Mouse (Mus musculus) layer of hippocampus, adult 18-20 months (tissue): ENCODE results near the gene Ankrd28. TPM values are rescaled to one million over a fixed set of nuclear protein-coding genes. Genes with fewer than 3 reads are reported as not detected.
A peak's percentile ranks its signal among the peaks of the same experiment; 100 is the strongest.
"Not testable (repeated sequence)": the region's sequence is repeated elsewhere in the genome, so short reads cannot be mapped to it uniquely, and the experiment has no call there.

Experiments used
- DNase-seq, 2 experiments: peaks; one replicate each; pipeline ENCODE4 v3.0.0; 2022; ENCODE audit warnings: low spot score in 2 of 2
- long read RNA-seq: library from polyadenylated mRNA; stranded (forward); transcript quantifications from one replicate; pipeline ENCODE4 v2.0.0, GENCODE M21; 2021
- total RNA-seq, 2 experiments: library from RNA; stranded (reverse); gene quantifications; 2 replicates each; pipeline ENCODE4 v1.2.3; 2021

The Ankrd28 gene
- 10 to 100 TPM; 45.4 to 52.1 TPM for total RNA-seq
- long read RNA-seq, full-length matches to known transcripts, result 10 of 30 reads
- long read RNA-seq, partial matches to known transcripts, result 8 of 30 reads
- long read RNA-seq, other reads (novel, unspliced or antisense), result 12 of 30 reads

DNA sequence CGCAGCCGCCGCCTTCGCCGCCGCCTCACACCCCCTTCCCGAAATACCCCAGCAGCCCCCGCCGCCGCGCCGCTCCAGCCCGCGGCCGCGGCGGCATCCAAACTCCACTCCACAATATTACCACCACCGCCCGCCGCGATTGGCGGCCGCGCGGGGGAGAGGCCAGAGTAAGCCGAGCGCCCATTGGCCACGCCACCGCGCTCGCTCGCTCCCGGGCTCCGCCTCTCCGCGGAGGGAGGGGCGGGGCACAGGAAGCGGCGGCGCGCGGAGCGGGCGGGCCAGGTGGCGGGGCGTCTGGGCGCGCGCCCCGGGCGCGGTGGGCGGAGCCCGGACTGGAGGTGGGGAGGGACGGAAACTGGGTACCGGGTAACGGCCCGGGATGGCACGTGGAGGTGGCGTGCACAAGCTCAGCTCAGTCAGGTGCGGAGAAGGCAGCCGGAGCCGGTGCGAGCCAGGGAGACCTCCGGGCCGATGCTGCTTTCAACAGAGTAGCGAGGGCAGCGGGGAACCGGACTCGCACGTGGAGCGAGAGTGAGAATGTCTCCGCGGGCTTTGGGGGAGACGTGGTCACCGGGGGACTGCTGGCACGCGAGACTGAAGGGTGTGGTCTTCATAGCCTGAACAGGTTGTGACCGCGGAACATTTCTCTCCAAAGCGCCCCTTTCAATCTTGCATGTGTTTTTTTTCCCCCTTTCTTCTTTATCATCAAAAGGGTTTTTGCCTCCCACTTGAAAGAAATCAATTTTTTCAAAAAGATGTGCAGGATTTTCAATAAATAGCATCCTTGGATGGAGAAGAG, at the start of gene Ankrd28:
Gene Ankrd28, minus strand, starts transcription at position 81 of the 799 bp plus-strand sequence.
- DNase-seq, result peak; percentile 90 to 94

DNA sequence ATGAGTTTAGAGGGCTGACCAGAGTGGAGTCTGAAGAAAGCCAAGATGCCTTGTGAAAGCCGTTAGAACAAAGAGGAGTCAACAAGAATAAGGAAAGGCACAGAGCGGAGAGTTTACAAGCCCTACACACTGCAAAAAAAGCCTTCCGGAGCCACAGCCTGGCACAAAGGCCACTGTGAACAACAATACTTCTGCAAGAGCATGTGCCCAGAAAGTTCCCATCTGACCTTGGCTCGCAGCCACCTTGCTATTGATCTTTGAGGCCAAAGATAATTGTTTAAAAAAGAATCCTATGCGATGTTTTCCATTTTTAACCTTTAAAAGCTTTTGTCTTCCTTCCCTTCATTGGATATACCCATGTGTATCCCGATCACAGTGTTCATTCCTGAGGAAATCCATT, 49.0 kb upstream of the Ankrd28 start:
- DNase-seq, result no peak

DNA sequence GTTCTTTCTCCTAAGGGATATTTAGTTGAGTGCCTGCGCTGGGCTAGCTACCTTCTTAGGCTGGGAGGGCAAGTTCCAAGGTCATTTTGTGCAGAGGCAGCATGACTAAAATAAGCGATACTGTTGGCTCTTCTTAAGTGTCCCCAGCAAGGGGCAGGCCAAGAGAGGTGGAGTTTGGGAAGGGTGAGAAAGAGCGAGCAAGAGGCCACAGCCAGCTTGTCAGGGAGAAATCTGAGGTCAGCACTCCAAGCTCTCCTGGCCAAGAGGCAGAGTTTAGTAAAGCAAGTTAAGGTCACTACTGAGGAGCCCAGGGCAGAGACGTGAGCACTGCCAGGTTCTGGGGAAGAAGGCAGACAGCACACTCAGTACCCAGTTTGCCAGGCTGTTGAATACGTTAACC, 41.7 kb upstream of the Ankrd28 start:
- no peak for DNase-seq

DNA sequence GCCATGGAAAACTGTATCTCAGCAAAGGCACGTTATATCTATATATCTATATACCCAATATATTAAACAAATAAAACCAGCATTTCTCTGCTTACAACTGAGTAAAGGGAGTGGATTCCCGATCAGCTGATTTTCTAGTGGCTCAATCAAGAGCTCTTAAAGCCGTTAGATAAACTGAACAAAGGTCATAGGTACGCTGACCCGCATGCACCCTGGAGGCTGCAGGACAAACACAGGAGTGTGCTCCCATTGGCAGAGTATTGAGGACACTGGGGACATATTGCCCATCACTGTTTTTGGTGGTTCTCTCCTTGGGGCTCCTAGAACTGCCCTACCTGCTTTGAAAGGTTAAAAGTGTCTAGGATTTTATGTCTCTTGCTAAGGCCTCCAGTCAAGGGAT, 40.0 kb upstream of the Ankrd28 start:
- no peak for DNase-seq

DNA sequence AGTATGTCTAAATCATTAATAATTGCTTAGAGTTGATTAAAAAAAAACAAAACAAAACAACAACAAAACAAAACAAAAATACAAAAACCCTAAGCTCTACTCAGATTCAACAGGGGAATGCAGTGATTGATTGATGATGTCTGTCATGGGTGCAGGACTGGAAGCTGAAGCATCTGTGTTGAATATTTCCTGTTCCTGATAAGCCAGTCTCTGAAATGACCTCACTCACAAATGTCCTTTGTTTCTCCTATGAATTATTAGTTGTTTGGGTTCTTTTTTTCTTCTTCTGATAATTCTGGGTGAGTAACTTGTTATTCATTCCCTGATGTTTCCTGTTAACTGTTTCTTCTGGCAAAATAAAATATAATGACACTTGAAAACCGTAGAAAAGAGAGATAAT, 38.1 kb upstream of the Ankrd28 start:
- DNase-seq, result no peak

DNA sequence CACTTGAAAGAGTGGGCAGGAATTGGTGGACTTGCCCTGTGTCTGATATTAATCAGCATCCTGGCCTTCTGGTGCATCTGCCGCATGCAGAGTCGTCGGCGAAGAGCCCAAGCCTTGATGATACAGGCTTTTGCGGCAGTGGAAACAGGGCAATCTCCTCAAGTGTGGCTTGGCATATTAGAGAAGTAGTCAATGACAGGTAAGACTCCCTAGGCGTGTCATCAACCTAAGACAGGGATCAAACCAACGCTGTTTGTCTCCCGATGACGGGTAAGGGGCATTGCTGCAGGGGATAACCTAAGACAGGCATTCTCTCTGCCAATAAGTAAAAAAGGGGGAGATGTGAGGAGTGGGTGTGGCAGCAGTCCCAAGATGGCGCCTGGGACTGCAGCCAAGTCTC, 35.9 kb upstream of the Ankrd28 start:
- not testable (repeated sequence) for DNase-seq

DNA sequence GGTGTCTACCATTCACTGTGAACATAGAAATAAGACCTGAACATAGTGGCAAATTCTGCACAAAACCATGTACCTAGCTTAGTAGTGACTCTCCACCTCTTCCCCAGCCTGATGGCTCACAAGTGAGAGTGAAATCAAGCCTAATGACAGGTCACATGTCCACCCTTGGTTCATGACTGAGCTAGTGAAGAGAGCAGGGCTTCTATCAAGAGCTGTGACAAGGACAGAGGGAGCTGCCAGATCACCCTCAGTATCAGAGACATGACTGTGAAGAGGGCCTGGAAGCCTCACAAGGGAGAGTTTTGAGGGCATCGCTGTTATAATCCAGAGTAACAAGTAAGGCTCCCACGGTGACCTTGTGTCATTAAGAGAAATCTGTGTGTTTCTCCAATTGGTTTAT, 28.2 kb upstream of the Ankrd28 start:
- no peak for DNase-seq

DNA sequence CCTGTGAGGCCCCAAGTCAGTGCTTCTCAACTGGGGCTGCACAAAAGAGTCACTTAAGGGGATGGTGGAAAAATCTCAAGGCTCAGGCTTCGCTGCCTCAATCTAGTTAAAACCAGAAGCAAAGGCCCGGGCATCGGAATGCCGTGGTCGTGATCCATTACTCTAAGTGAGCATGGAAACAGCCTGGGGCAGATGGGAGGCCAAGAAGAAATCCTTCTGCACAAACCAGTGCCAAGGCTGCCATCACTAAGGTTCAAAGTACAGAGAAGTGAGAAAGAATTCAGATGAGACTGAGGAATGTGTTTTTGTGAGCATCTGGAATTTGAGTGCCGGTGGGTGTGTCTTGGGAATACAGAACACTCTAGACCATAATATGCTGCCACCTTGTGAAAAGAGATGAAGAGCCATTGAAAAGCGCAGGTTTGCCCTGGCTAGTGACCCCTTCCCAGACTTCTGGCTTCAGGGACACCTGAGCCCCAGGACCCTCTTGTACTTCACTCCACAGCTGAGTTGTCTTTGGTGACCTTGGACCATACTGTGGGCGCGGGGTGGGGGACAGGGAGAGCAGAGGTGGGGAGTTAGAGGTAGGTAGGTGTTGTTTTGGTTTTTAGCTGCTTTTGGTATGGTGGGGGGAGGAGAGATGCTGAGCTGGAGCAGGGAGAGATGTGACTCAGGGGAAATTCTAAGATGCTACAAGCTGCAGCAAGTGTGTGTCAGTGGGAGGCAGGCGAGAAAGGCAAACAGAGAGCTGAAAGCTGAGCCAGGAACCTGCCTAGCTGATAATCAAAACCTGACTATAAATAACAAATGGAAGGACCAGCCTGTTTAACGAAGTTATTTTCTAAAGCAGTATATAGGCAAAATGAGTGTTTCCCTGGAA, 26.9 kb upstream of the Ankrd28 start:
- DNase-seq, result peak; percentile 48 to 56

DNA sequence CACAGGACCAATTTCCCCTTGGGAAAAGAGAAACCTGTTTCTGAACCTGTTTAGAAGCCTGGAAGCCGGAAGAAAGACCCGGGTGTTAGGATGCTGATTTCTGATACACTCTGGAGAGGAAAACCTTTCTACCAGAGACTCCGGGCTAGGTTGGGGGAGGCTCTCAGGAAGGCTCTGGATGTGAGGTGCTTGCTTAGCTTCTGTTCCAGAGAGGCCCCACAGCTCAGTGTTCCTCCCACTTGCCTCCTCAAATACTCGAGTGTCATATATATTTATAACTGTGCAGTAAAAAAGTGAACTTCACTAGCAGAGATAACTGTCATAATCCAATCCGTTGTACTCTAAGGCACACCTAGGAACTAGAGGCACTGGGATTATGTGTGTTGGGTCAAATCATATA, 25.6 kb upstream of the Ankrd28 start:
- DNase-seq, result no peak

DNA sequence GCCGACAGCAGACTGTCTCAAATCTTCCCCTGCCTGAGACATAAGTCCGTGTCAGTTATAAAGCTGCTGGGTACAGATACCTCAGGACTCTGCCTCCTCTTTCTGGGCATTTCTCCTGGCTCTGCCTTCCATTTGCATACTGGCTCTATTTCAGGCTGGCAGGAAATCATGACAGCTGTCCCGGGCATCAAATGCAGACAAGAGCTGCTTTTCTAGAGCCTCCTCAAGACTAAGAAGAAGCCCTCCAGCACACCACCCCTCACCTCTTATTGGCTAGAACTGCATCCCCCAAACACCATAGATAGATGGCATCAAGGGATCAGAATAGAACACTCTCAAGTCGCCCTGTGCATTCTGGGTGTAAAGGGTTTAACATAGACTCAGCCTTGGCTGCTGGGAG, 24.2 kb upstream of the Ankrd28 start:
- DNase-seq, result peak; percentile 12 to 42

DNA sequence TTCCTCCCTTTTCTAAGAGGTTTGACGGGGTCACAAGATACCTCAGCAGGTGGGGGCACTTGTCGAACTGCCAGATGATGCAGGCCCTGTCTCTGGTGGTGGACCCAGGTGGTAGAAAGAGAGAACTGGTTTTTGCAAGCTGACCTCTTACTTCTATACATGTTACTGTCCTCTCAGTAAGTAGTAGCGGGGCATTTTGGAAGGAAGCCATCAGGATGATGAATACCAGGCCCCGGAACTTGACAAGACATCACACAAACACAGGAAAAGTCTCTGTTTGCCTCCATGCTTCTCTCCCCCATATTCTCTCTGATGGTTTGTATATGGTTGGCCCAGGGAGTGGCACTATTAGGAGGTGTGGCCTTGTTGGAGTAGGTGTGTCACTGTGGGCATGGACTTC, 13.1 kb upstream of the Ankrd28 start:
- no peak for DNase-seq

DNA sequence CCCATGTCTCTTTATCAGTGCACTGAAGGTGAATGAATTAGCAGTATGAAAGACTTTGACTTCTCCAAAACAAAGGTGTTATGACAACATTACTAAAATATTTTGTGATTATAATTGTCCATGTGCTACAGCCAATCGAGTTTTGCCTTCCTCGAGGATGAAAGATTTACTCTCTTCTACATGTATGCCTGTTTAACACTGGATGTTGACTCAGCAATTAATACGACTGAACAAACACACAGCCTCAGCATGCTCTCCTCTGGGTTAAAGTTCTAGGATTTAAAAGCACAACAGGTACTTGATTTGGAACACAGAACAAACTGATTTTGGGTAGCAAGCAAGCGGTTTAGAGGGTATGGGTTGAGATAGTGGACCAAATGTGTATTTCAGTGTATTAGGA, 1.6 kb upstream of the Ankrd28 start:
- DNase-seq, result no peak

DNA sequence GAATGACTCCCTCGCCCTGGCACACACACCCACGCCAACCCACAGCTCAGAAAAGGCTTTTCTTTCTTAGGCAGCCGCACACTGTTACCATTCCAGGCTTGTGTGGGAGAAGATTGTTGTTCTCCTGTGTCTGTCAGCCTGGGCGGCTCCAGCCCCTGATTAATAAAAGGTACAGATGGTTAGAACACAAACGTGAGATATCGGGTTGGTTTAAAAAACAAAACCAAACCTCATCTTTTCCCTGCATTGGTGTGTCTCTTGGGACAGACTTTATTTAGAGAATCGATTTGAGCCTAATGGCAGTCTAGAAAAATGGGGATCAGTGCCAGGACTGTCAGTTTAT, 890 bp upstream of the Ankrd28 start:
- peak; percentile 57 to 78 for DNase-seq

DNA sequence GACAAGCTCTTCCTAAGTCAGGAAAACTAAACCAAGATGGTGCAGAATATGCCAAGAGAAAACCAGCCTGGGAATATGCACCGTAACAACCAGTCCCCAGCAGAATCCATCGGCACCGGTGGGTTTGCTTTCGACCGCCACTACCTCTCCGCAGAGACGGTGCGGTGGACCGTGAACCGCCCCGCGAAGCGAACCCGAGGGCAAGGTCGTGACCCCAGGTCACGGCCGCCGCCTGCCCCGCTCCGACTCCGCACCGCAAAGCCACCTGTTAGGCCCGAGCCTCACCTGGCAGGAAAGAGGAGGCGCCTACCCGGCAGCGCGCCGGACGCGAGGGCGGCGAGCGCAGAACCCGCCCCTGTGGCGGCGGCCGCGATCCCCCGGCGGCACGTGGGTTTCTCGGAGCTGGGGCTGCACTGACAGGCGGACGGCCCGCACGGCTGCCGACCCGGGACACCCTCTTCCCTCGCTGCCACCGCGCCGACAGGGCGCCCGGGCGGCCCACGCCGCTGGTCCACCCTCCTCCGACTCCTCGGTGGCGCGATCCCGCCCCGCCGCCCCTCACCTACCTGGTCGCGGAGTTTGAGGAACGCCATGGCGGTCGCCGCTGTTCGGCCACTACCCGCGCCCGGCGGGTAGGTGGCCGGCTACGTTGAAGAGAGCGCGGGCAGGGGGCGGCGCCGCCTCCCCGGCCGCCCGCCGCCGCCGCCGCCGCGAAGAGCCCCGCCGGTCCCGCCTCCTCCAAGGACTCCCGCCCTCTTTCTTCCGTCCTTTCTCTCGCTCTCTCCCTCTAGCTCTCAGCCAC, 489 bp downstream of the Ankrd28 start:
- peak; percentile 31 to 47 for DNase-seq

DNA sequence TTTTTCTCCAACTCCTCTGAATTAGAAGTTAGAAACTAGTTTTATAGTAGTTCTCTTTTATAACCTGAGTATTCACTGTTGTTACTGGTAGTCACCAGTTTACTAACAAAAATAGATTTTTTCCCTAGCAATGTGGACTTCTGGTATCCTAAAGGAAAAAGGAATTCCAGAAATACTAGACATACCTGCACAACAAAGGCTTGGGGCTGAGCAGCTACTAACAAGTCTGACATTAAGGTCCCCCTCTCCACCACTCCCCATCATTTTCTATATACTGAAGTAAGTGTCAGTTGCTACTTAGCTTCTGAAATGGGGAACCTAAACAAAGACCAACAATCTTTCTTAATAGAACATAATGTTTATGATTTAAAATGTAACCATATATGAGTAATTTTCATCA, 3.2 kb downstream of the Ankrd28 start:
- DNase-seq, result no peak

DNA sequence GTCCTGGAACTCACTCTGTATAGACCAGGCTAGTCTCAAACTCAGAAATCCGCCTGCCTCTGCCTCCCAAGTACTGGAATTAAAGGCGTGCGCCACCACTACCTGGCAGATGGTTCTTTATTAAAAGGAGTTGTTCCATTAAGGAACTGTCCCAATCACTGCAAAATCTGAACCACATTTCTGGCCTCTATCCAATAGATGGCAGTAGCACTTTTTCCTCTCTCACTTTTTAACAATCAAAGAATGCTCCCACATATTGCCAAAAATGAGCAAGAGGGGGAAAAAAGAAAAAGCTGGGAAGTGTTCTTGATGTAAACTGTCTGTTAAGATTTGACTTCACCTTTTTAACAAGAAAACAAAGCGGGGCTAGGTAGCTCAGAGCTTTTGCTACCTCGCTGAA, 20.5 kb downstream of the Ankrd28 start:
- DNase-seq, result no peak

DNA sequence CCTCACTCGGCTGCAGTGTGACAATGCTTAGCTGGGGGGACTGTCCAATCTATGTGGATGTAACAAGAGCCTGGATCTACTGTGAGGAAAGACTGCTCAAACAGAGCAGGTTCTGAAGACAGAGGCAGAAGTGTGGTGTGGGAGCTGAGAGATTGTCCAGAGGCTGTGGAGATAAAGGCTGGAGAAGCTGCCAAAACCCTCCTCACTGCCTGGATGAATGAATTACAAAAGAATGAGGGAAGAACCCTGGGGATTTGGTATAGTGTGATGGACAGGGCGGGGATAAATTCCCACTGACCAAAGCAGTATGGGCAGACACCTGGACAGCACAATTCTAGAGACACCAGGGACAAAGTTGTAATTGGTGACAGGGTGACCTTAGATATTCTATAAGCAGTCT, 26.7 kb downstream of the Ankrd28 start:
- no peak for DNase-seq

DNA sequence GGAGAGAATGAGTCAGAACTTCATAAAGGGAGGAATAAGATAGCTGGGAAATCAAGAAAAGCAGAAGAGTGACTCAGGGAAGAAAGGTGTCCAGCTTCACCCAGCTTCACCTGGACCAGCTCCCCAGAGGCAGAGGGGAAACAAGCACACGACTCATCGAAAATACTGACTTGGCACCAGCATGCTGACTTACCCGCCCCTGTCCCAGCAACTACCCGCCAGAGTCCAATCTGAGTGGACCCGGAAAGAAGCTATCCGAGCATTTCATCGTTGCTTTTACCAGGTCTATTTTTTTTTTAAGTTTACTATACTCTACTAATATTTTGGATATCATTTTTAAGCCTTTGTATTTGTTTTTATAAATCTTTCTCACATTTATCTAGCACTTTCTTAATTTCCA, 29.5 kb downstream of the Ankrd28 start:
- no peak for DNase-seq

DNA sequence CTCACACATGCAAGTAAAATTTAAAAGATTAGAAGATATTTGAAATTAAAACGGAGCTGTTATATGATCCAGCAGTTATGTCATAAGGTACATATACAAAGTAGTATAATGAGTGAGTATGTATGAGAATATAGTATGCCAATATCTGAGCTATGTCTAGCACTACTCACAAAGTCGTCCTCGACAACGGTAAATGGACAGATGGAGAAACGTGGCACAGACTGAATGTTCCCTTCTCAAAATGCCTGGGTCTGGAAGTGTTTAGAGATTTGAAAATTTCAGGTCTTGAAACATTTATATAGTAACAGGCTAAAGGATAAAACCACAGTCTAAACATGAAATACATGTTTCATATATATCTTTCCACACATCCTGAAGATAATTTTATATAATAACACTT, 30.0 kb downstream of the Ankrd28 start:
- no peak for DNase-seq

DNA sequence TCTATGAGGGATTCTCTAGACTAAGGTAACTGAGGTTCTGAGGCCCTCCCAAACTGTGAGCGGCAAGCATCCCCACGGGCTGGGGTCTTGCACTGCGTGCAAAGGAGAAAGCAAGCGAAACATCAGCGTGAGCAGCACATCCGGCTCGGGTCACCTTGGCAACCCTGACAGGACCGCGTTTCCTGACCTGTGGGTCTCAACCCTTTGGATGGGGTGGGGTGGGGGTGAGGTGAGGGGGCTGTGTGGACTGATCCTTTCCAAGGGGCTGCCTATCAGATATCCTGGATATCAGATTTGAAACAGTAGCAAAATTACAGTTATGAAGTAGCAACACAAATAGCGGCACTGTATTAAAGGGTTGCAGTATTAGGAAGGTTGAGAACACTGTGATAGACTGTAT, 31.5 kb downstream of the Ankrd28 start:
- no peak for DNase-seq

DNA sequence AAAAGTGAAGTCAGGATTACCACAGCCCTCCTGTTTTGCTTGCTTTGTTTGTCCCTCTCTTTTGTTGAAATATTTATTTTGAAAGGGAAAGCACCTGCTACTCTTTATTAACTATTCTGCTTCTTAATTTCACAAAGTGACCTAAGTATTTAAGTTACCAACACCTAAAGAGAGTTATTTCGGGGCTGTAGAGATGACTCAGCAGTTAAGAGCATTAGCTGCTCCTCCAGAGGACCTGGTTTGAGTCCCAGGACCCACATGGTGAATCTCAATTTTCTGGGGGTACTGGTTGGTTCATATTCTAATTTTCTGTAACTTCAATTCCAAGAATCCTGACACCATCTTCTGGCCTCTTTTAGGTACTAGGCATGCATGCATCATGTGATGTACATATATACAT, 34.9 kb downstream of the Ankrd28 start:
- DNase-seq, result no peak

DNA sequence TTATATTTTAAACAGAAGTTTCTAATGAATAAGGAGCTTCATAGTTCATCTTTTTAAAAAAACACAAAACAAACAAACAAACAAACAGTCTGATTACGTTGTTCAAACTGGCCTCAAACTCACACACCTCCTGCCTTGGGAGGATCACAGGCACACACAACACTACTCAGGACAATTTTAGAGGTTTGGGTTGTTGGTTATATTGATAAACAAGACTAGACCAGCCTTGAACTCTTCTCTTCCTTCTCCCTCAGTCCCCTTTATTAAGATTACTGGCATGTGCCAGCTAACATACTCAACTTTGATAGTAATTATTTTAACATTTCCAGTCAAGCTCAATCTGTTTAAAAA, 35.7 kb downstream of the Ankrd28 start:
- no peak for DNase-seq
